Mouse (Mus musculus) hematopoietic stem cell, adult 5-6 weeks (primary cell): ENCODE data around the gene Pm20d2. TPM values are rescaled to one million over a fixed set of nuclear protein-coding genes. Genes with fewer than 3 reads are reported as not detected.

Experiments used
- ATAC-seq, 2 experiments: fragments of 125-278 bp in 1 of 2; replicated peaks in 1 of 2; 2 replicates each; pipeline ENCODE4 v1.8.0; 2016 to 2017; ENCODE audit warnings: inconsistent platforms in 2 of 2, mild to moderate bottlenecking in 2 of 2, moderate number of reproducible peaks in 2 of 2, low read depth in 1 of 2, moderate TSS enrichment in 1 of 2; ENCODE audit not compliant: low FRiP score in 2 of 2, poor library complexity in 2 of 2, severe bottlenecking in 2 of 2, insufficient read depth in 1 of 2, low TSS enrichment in 1 of 2
- total RNA-seq: library from RNA; stranded (forward); fragments of 172-1452, 232-1000 nt; gene quantifications from 2 replicates; pipeline ENCODE4 v1.2.3, GENCODE M21; 2017

Gene Pm20d2
- total RNA-seq, result 1.9 and 3.3 TPM in 2 replicates

DNA sequence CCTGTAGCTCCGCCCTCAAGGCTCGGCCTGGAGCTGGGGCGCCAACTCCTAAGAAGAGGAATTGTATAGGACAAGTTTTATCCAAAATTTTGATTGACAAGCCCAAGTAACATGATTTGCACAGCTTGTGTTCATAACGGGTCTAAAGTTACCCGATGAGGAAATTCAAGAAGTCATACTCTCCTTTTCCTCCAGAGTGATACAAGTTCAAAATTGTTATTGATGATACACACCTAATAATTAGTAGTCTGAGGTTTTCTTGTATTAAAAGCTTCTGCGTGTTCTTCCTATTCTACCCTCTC lies at the start of gene Pm20d2:
Pm20d2 (minus strand) TSS at position 3 of the 302 bp plus-strand sequence.
- no peak for ATAC-seq

DNA sequence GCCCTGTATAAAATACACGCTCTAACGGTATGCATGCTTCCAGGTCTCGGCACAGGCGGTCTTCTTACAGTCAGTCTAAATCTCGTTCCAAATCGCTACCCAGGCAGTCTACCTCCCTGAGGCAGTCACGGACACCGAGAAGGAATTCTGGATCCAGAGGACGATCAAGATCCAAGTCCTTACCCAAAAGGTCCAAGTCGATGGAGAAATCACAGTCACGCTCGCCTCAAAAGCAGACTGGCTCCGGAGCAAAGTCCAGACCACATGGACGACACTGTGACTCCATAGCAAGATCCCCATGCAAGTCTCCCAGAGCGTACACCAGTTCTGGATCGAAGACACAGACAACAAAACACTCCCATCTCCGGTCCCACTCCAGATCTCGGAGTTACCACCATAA lies 41.3 kb upstream of the Pm20d2 start:
- no peak for ATAC-seq

DNA sequence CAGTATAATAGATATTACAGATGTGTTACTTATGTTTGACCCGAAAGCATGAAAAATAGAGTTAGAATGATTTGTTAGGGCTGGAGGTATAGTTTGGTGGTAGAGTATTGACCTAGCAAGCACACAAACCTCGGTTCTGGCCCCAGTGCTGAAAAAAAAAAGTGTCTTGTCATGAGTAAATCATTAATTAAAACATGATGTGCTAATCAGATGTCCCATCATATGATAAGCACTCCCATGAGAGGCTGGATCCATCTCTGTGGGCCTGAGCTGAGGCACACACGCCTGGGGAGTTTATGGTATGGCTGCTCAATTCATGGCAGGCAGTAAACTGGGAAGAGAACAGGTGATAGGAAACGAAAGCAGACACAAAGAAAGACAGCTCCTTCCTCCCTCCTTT lies 40.1 kb upstream of the Pm20d2 start:
- ATAC-seq, result no peak

DNA sequence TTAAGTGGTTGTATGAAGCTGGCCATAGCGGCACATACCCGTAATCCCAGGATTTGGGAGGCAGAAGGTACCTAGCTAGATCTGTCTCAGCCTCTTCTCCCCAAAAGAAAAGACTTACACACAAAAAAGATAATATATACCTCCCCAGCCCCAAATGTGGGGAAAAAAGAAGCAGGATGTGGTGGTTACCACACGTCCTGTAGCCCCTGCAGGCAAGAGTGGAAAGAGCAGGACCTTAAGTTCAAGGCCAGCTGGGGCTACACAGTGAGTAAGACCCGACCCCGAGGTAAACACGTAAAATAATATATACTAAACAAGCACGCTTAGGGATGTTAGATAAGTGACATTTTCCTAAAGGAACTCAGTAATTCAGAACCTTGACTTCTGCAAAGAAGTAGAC lies 37.6 kb upstream of the Pm20d2 start:
- ATAC-seq, result peak in 1 of 2 experiments; percentile 17; a peak in 1 of 4 replicates

DNA sequence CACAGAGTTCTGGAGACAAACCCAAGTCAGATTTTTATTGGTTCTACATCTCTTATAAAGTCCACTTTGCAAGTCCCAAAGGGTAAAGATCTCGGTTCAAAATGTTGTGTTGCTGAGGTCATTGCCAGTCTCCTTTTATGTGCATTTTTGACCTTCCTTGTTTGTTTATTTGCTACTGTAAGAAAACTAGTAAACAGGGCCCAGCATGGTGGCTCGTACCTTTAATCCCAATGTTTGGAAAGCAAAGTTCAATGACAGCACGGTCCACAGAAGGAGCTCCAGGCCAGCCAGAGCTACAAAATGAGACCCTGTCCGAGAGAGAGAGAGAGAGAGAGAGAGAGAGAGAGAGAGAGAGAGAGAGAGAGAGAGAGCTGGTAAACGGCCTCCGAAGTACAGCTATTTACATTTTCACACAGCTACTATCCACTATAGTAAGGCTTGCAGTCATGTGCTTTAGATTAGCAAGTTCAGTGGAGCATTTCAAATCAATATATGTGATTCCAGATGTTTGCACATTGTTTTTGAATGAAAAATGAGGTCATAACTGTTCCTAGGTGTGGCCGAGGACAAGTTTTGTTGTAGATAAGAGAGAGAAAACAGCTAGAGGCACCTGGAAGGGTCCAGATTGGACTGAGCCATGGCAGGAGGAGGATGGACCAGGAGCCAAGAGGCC lies 34.6 kb upstream of the Pm20d2 start:
- ATAC-seq, result no peak

DNA sequence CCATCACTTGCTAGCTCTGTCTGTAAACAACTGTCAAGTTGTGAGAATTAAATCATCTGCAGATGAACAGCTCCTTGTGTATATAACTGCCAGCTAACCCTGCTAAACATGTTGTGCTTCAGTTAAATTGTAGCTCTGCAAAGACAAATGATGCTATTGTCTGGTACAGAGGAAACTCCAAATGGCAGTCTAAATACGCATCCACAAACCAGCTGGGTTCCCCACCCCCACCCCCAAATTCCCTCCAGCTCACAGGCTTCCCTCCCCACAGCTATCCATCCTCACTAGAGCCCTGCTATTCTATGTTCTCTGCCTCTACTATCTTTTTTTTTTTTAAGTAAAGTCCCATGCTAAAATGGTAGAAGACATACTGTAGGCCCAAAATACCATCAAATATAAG lies 32.3 kb upstream of the Pm20d2 start:
- no peak for ATAC-seq

DNA sequence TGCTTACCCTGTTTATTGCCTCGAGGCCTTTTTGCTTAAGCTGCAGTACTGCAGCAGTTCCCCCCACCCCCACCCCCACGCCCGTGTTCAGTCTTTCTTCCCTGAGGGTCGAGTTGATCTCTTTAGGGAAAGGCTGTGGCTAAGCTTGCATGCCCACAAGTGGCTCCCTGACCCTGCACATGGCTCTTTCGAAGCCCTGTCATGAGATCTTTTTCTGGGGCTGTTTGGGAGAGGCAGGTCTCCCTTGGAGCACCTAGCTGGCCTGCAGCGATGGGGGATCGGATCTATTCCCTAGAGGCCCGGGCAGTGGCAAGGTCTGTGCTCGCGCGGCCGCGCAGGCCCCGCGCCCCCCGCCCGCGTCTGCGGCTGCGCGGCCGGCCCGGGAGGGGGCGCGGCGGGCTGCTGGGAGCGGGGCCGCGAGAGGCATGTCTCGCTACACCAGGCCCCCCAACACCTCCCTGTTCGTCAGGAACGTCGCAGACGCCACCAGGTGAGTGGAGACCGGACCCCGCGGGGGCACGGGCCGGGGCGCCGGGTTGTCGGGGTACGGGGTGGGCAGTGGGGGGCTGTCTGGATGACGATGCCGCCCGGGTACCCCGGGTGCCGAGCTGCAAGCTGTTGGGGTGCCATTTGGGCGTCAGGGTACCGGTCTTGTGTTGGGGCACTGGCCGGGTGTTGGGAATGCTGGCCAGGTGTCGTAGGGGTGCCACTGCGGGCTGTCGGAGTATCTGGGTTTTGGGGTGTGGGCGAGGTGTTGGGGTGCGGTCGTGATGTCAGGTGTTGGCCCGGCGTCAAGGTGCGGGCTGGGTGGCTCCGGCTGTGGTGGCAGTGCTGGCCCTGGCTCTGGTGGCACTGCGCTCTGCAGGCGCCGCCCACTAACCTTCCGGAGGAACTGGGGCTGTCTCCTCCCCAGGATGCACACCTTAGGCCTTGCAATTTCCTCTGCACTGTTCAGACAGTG lies 19.6 kb upstream of the Pm20d2 start, which contains the start of gene Srsf12:
Srsf12 (plus strand) TSS at position 111 of the 961 bp plus-strand sequence.
- ATAC-seq, result peak; percentile 75 to 90

DNA sequence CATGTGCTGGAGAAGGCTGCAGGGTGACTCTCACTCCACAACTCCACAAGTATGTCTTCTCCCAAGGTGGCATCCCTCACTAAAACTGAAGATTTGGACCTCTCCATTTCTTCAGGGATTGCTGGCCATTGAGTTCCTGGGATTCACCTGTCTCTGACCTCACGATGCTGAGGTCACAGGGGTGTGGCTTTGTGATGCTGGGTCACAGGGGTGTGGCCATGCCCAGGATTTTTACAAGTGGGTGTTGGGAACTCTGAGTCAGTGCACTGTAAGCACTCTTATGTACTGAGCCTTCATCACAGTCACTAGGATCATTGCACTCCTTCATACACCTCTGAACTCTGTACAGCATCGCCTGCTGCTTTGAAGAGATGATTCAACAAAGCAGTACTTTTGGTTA lies 18.0 kb upstream of the Pm20d2 start:
- no peak for ATAC-seq

DNA sequence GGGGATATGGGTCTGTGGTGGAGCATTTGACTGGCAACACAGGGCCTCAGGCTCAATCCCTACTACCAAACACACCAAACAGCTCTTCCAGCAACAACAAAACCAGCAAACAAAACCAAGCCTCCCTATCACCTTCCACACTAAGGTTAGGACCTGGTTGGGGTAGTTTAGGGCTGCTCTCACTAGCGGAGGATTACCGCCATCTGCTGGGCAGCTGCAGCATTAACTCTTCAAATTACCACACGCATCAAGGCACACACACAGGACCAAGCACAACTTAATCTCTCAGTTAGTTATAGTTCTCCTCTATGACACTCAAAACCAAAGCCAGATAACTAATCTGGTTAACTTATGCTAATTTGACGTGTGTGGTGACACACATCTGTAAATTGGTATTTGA lies 15.1 kb upstream of the Pm20d2 start:
- ATAC-seq, result peak; percentile 75 to 83

DNA sequence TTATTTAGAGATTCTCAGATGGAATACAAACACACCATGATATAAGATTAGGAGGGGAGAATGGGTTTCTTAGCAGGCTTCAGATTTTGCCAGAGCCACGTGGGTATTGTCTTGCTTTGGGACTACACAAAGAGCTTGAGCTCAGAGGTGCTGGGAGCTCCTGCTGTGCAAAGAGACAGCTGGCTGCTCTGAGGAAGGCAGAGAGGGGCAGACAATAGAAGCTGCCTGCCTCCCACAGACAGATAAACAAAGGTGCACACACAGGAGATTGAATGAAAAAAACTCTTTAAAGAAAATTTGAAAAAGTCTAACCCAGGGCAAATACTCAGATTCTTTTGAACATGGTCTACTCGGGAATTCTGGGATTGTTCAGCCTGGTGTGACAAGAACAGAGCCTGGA lies 8.6 kb upstream of the Pm20d2 start:
- no peak for ATAC-seq

DNA sequence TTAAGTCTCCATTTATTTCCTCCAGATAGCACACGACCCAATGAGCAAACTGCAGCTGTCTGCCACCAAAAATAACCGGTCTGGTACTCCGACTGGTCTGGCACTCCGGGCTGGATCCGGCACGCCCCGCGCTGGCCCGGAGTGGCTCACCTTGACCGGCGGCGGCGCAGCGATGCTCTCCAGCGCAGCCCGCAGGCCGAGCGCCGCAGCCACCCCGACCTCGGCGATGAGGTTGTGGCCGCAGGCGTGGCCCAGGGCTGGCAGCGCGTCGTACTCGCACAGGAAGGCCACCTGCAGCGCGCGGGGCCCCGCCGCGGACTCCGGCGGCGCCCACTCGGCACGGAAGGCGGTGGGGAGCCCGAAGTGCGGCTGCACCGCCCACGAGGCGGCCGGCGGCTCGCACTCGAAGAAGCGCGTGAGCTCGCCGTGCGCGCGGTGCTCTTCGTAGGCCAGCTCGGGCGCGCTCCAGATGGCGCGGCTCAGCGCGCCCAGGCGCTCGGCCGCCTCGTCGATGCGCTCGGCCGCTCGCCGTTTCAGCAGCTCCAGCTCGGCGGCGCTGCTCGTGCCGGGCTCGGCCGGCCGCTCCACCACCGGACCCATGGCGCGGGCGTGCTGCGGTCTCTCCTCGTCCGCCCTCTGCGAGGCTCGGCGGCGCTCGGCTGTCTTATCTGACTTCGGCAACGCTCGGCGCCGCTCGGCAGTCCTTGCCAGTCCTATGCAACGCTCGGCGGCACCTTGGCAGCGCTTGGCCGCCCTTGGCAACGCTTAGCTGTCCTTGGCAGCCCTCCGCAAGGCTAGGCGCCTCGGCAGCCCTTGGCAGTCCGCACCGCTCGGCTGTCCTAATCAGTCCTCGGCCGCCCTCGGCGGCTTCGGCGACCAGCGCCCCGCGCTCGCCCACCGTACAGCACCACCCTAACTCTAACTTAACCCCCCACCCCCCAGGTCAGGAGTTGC lies 479 bp downstream of the Pm20d2 start:
- ATAC-seq, result peak; percentile 87 to 92

DNA sequence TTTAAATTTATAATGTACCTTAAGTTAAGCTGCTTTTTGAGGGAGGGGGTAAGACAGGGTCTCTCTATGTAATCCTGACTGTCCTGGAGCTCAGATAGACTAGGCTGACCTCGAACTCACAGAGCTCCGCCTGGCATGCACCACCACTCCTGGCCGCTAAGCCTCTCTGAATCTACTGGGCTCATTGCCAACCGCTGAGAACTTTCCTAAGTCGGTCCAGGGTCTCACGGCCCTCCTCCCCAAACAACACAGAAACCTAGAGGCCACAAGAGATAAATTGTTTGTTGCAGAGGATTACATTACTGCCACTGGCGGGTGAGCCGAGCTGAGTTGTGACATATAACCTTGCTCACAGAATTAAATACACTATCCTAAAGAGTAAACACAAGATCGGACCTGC lies 1.4 kb downstream of the Pm20d2 start:
- no peak for ATAC-seq

DNA sequence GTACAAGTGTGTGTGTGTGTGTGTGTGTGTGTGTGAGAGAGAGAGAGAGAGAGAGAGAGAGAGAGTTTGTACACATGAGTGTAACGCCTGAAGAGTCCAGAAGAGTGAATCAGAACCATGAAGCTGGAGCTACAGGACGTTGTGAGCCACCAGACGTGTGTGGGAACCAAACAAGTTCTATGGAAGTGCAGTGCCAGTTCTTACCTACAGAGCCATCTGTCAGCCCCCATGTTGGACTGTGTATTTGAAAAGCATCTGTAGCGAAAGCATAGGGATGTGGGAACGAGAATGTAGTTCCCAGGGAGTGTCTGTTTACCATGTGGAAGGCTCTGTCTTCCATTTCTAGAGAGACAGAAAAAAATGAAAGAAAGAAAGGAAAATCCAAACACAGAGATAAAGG lies 6.1 kb downstream of the Pm20d2 start:
- ATAC-seq, result no peak

DNA sequence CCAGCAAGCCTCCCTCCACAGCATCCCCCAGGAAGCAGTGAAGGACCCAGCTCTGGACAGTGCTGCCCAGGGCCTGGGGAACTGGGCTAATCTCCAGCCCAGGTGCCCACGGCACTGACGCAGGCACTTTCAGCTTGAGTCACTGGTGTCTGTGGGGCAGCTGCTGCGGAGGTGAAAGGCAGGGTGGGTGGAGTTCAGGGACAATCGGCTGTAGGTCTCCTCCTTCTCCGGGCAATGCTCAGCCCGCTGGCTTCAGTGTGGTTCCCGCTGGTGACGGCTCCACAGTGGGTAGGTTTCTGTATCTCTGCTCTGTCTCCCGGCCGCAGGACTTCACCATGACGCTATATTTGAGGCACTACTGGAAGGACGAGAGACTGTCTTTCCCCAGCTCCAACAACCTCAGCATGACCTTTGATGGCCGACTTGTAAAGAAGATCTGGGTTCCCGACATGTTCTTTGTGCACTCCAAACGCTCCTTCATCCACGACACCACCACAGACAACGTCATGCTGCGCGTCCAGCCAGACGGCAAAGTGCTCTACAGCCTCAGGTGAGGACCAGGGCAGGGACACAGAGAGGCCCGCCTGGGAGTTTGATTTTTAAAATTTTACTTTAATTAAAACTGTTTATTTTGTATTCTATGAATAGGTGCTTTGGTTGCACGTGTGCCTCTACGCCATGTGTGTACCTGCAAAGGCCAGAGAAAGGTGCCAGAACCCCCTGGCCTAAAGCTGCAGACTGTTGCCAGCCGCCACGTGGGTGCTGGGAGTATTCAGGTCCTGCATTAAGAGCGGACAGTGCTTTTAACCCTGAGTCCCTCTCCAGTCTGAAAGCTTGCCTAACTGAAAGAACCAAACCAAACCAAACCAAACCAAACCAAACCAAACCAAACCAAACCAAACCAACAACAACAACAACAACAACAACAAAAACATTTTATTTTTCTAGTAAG lies 37.2 kb downstream of the Pm20d2 start:
- no peak for ATAC-seq

DNA sequence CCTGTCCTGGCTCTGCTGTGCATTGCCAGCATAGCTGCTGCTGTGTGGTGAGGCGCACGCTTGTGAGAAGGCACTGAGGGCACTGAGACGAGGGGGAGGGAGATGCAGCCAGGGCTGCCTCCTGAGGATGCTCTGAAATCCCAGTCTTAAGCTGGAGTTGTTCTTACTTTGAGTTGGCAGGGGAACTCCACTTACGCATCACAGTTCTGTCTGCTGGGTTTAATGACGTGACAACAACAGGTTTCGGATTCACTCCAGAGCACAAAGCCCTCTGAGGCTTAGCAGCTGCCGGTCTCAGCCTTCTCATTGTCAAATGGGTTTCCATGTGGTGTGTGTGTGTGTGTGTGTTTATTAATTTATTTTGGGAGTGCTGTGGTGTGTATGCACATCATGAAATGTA lies 40.4 kb downstream of the Pm20d2 start:
- no peak for ATAC-seq

DNA sequence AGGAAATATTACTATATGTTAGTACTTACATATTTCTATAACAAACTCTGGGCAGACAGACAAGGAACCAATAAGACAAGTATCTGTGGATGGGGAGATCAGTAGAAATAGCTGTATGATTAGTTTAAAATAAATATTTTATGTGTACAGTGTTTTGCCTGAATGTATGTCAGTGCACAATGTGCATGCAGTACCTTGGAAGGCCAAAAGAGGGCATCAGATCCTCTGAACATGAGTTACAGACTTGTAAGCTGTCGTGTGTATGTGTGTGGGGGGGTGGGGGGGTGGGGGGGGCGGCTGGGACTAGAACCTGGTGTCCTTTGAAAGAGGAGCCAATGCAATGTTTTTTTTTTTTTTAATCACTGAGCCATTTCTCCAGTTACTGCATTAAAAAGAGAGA lies 41.7 kb downstream of the Pm20d2 start:
- no peak; a peak in 1 of 4 replicates for ATAC-seq
